In genomic region chr2:32644083-32644482, GRCm38 (mm10) we compare ENCODE assay signal across 26 mouse cellular contexts. TPM values are rescaled to one million over a fixed set of nuclear protein-coding genes. Genes with fewer than 3 reads are reported as not detected.
DNase-seq lines count a peak whose midpoint lies in the region; ATAC-seq lines count a peak whose summit lies in the region.
"Had no signal": no experiment of that assay in that cellular context is flagged by ENCODE, and none has a peak within 500 bp of the region (broad histone marks: within the 10 kb centered on the region; RNA-seq: fewer than 3 reads in every experiment).

No protein-coding gene starts in this region.

- H3K4me3 ChIP-seq in heart, embryonic 10.5 days: no peak overlapping the region
- no peak overlapping the region for H3K4me3 ChIP-seq in heart, embryonic 16.5 days (ENCODE audit: low read length)
- H3K4me3 ChIP-seq in limb, embryonic 10.5 days: no peak overlapping the region
- H3K4me3 ChIP-seq in liver, embryonic 13.5 days (replicated peaks): no peak overlapping the region
- H3K4me3 ChIP-seq: erythroblast, embryonic 14.5 days; forebrain, embryonic 12.5 days; hindbrain, embryonic 13.5 days; limb, embryonic 15.5 days; myocyte; neural tube, embryonic 12.5 days had no signal

- no peak overlapping the region for H3K4me2 ChIP-seq in heart, embryonic 16.5 days (ENCODE audit: low read depth, low read length)
- H3K4me2 ChIP-seq in liver, embryonic 13.5 days: no peak overlapping the region
- H3K4me2 ChIP-seq: forebrain, embryonic 12.5 days; hindbrain, embryonic 13.5 days; limb, embryonic 15.5 days; lung, embryonic 14.5 days; midbrain, embryonic 11.5 days; neural tube, embryonic 12.5 days had no signal

- H3K9me3 ChIP-seq in heart, embryonic 10.5 days: no peaks in the 10 kb centered on the region
- H3K9me3 ChIP-seq in heart, embryonic 16.5 days (replicated peaks; ENCODE audit: control insufficient read depth, low read length): no peaks in the 10 kb centered on the region
- no peaks in the 10 kb centered on the region for H3K9me3 ChIP-seq in limb, embryonic 10.5 days (replicated peaks)
- no peaks in the 10 kb centered on the region for H3K9me3 ChIP-seq in liver, embryonic 13.5 days (replicated peaks)
- H3K9me3 ChIP-seq: forebrain, embryonic 12.5 days; hindbrain, embryonic 13.5 days; limb, embryonic 15.5 days; neural tube, embryonic 12.5 days had no signal

- peaks cover 60% of the 10 kb centered on the region for H3K4me1 ChIP-seq in heart, embryonic 10.5 days
- H3K4me1 ChIP-seq in heart, embryonic 16.5 days (ENCODE audit: control insufficient read depth, insufficient read depth, low read length): peaks cover 44% of the 10 kb centered on the region
- peaks cover 32% of the 10 kb centered on the region for H3K4me1 ChIP-seq in limb, embryonic 10.5 days
- peaks cover 62% of the 10 kb centered on the region for H3K4me1 ChIP-seq in liver, embryonic 13.5 days (replicated peaks)
- H3K4me1 ChIP-seq: forebrain, embryonic 12.5 days had no signal

- DNase-seq in heart, embryonic 10.5 days (ENCODE audit: low spot score): no peak
- no peak for DNase-seq in heart, adult 9 months (ENCODE audit: low spot score in 2 of 2)
- DNase-seq in heart, adult 8-10 months (ENCODE audit: low spot score): no peak
- DNase-seq in limb, embryonic 10.5 days (ENCODE audit: low spot score): no peak
- DNase-seq in liver, embryonic 13.5 days: no peak
- DNase-seq in spleen, postnatal 10 days (ENCODE audit: low spot score in 2 of 2): no peak
- DNase-seq: adrenal gland, postnatal 25 days; cerebellum, adult 18-20 months; cerebellum, postnatal 14 days; gastrocnemius, postnatal 25 days; kidney, adult 8-10 months; kidney, postnatal 4 days; lung, embryonic 14.5 days; lung, postnatal 14 days; thymus, postnatal 4 days had no signal

- no peak overlapping the region for H3K9ac ChIP-seq in heart, embryonic 16.5 days (ENCODE audit: low read length)
- H3K9ac ChIP-seq in liver, embryonic 13.5 days: peak overlapping the region; percentile 18; the same call in 1 of the 2 replicates
- H3K9ac ChIP-seq: forebrain, embryonic 12.5 days; hindbrain, embryonic 13.5 days; limb, embryonic 15.5 days; lung, embryonic 14.5 days; neural tube, embryonic 12.5 days had no signal

- no peaks in the 10 kb centered on the region for H3K36me3 ChIP-seq in heart, embryonic 10.5 days
- no peaks in the 10 kb centered on the region for H3K36me3 ChIP-seq in heart, embryonic 16.5 days (ENCODE audit: control insufficient read depth, insufficient read depth)
- H3K36me3 ChIP-seq in limb, embryonic 10.5 days: no peaks in the 10 kb centered on the region
- H3K36me3 ChIP-seq in liver, embryonic 13.5 days: no peaks in the 10 kb centered on the region
- H3K36me3 ChIP-seq: forebrain, embryonic 12.5 days; hindbrain, embryonic 13.5 days; limb, embryonic 15.5 days; neural tube, embryonic 12.5 days had no signal

- H3K27ac ChIP-seq in heart, embryonic 10.5 days: peak overlapping the region; percentile 87; the same call in 1 of the 2 replicates
- peak overlapping the region; percentile 58; the same call in 1 of the 2 replicates for H3K27ac ChIP-seq in heart, embryonic 16.5 days (ENCODE audit: low read length)
- peak overlapping the region; percentile 22; the same call in 1 of the 2 replicates for H3K27ac ChIP-seq in limb, embryonic 10.5 days
- peak overlapping the region; percentile 81 for H3K27ac ChIP-seq in liver, embryonic 13.5 days
- H3K27ac ChIP-seq: forebrain, embryonic 12.5 days; hindbrain, embryonic 13.5 days; kidney, postnatal 0 days; limb, embryonic 15.5 days; neural tube, embryonic 12.5 days had no signal

- WGBS in heart, embryonic 10.5 days: 34% methylated on average over 9 of the region's 9 CpGs
- WGBS in heart, embryonic 16.5 days: 45% methylated on average over 9 of the region's 9 CpGs
- WGBS in limb, embryonic 10.5 days: 74% methylated on average over 9 of the region's 9 CpGs
- 36% methylated on average over 9 of the region's 9 CpGs for WGBS in liver, embryonic 13.5 days (ENCODE audit: insufficient replicate concordance)

- H3K27me3 ChIP-seq in heart, embryonic 10.5 days (ENCODE audit: insufficient read depth, poor library complexity, severe bottlenecking): no peaks in the 10 kb centered on the region
- H3K27me3 ChIP-seq in heart, embryonic 16.5 days (ENCODE audit: control insufficient read depth, insufficient read depth, low read length): no peaks in the 10 kb centered on the region
- no peaks in the 10 kb centered on the region for H3K27me3 ChIP-seq in limb, embryonic 10.5 days (ENCODE audit: low read depth, poor library complexity, severe bottlenecking)
- no peaks in the 10 kb centered on the region for H3K27me3 ChIP-seq in liver, embryonic 13.5 days
- H3K27me3 ChIP-seq: forebrain, embryonic 12.5 days; hindbrain, embryonic 13.5 days; limb, embryonic 15.5 days; neural tube, embryonic 12.5 days had no signal

- ATAC-seq in heart, embryonic 16.5 days (replicated peaks; ENCODE audit: extremely low read depth, insufficient read depth, low FRiP score): no peak
- ATAC-seq in liver, embryonic 13.5 days (ENCODE audit: low read depth): no peak
- ATAC-seq in megakaryocyte progenitor cell, adult 5-6 weeks (replicated peaks; ENCODE audit: poor library complexity): no peak
- ATAC-seq: intestine, embryonic 16.5 days had no signal

RNA-seq across cellular contexts. Expression of gene Eng, which starts 2.3 kb away (rescaled TPM):
- polyA plus RNA-seq in heart, embryonic 10.5 days (2016; fragmentation: Nextera tagmentation; extraction: Ambion mirVana): 87.1 and 149 TPM in 2 replicates
- 170 and 176 TPM in 2 replicates for polyA plus RNA-seq in heart, embryonic 16.5 days (2015; fragmentation: Nextera tagmentation; extraction: Ambion mirVana)
- 100 to 1,000 TPM; 111 to 143 (median 126) TPM for total RNA-seq in heart, adult 8-10 months (2022)
- 27.9 and 28.5 TPM in 2 replicates for polyA plus RNA-seq in limb, embryonic 10.5 days (2016; fragmentation: Nextera tagmentation; extraction: Ambion mirVana)
- polyA plus RNA-seq in liver, embryonic 13.5 days (2015; fragmentation: Nextera tagmentation; extraction: Ambion mirVana): 20.6 and 23.4 TPM in 2 replicates
- total RNA-seq in megakaryocyte progenitor cell, adult 5-6 weeks (2015): 14.7 and 15.5 TPM in 2 replicates
- 6.9 and 8.5 TPM in 2 replicates for total RNA-seq in megakaryocyte progenitor cell, adult 5-6 weeks (2017)

RNA-seq across cellular contexts. Expression of gene Ak1, which starts 22.5 kb away (rescaled TPM):
- polyA plus RNA-seq in heart, embryonic 10.5 days (2016; fragmentation: Nextera tagmentation; extraction: Ambion mirVana): 179 and 305 TPM in 2 replicates
- 470 and 488 TPM in 2 replicates for polyA plus RNA-seq in heart, embryonic 16.5 days (2015; fragmentation: Nextera tagmentation; extraction: Ambion mirVana)
- 100 to 1,000 TPM; 656 to 809 (median 697) TPM for total RNA-seq in heart, adult 8-10 months (2022)
- polyA plus RNA-seq in limb, embryonic 10.5 days (2016; fragmentation: Nextera tagmentation; extraction: Ambion mirVana): 21.6 and 35.7 TPM in 2 replicates
- 2.2 and 2.3 TPM in 2 replicates for polyA plus RNA-seq in liver, embryonic 13.5 days (2015; fragmentation: Nextera tagmentation; extraction: Ambion mirVana)
- total RNA-seq in megakaryocyte progenitor cell, adult 5-6 weeks (2015): 0.12 and 1.8 TPM in 2 replicates
- 0.12 and 0.14 TPM in 2 replicates for total RNA-seq in megakaryocyte progenitor cell, adult 5-6 weeks (2017)

RNA-seq across cellular contexts. Expression of gene St6galnac6, which starts 44.6 kb away (rescaled TPM):
- 25.1 and 28.4 TPM in 2 replicates for polyA plus RNA-seq in heart, embryonic 10.5 days (2016; fragmentation: Nextera tagmentation; extraction: Ambion mirVana)
- 33.4 and 34.1 TPM in 2 replicates for polyA plus RNA-seq in heart, embryonic 16.5 days (2015; fragmentation: Nextera tagmentation; extraction: Ambion mirVana)
- 100 to 1,000 TPM; 102 to 131 (median 114) TPM for total RNA-seq in heart, adult 8-10 months (2022)
- 11.8 and 16.7 TPM in 2 replicates for polyA plus RNA-seq in limb, embryonic 10.5 days (2016; fragmentation: Nextera tagmentation; extraction: Ambion mirVana)
- 10.0 and 12.8 TPM in 2 replicates for polyA plus RNA-seq in liver, embryonic 13.5 days (2015; fragmentation: Nextera tagmentation; extraction: Ambion mirVana)
- total RNA-seq in megakaryocyte progenitor cell, adult 5-6 weeks (2015): 7.9 and 9.4 TPM in 2 replicates
- 19.0 and 24.4 TPM in 2 replicates for total RNA-seq in megakaryocyte progenitor cell, adult 5-6 weeks (2017)

RNA-seq across cellular contexts. Expression of gene St6galnac4, which starts 57.2 kb away (rescaled TPM):
- polyA plus RNA-seq in heart, embryonic 10.5 days (2016; fragmentation: Nextera tagmentation; extraction: Ambion mirVana): 39.8 and 49.0 TPM in 2 replicates
- polyA plus RNA-seq in heart, embryonic 16.5 days (2015; fragmentation: Nextera tagmentation; extraction: Ambion mirVana): 40.6 and 40.7 TPM in 2 replicates
- 10 to 100 TPM; 15.6 to 23.2 (median 20.7) TPM for total RNA-seq in heart, adult 8-10 months (2022)
- 26.0 and 26.1 TPM in 2 replicates for polyA plus RNA-seq in limb, embryonic 10.5 days (2016; fragmentation: Nextera tagmentation; extraction: Ambion mirVana)
- polyA plus RNA-seq in liver, embryonic 13.5 days (2015; fragmentation: Nextera tagmentation; extraction: Ambion mirVana): 13.5 and 14.1 TPM in 2 replicates
- total RNA-seq in megakaryocyte progenitor cell, adult 5-6 weeks (2015): 26.2 and 33.1 TPM in 2 replicates
- total RNA-seq in megakaryocyte progenitor cell, adult 5-6 weeks (2017): 38.7 and 40.4 TPM in 2 replicates

RNA-seq across cellular contexts. Expression of gene Fpgs, which starts 59.9 kb away (rescaled TPM):
- 24.7 and 34.8 TPM in 2 replicates for polyA plus RNA-seq in heart, embryonic 10.5 days (2016; fragmentation: Nextera tagmentation; extraction: Ambion mirVana)
- polyA plus RNA-seq in heart, embryonic 16.5 days (2015; fragmentation: Nextera tagmentation; extraction: Ambion mirVana): 16.7 and 16.9 TPM in 2 replicates
- 1 to 10 TPM; 5.5 to 6.0 (median 5.8) TPM for total RNA-seq in heart, adult 8-10 months (2022)
- 31.6 and 35.4 TPM in 2 replicates for polyA plus RNA-seq in limb, embryonic 10.5 days (2016; fragmentation: Nextera tagmentation; extraction: Ambion mirVana)
- polyA plus RNA-seq in liver, embryonic 13.5 days (2015; fragmentation: Nextera tagmentation; extraction: Ambion mirVana): 31.1 and 32.9 TPM in 2 replicates
- total RNA-seq in megakaryocyte progenitor cell, adult 5-6 weeks (2015): 18.0 and 19.1 TPM in 2 replicates
- 20.7 and 27.4 TPM in 2 replicates for total RNA-seq in megakaryocyte progenitor cell, adult 5-6 weeks (2017)

Comparison
In these comparisons a context has a peak if more than half of its experiments do, and no peak if none do; other contexts are left out.
1. H3K27ac ChIP-seq: peak in every context shown above with its lines; median percentile 87 in heart, embryonic 10.5 days; 81 in liver, embryonic 13.5 days; 58 in heart, embryonic 16.5 days; 22 in limb, embryonic 10.5 days.